Mouse (Mus musculus) ES-E14 (cell line): ENCODE data around the gene Dnajb6. TPM values are rescaled to one million over a fixed set of nuclear protein-coding genes. Genes with fewer than 3 reads are reported as not detected.

Experiments used
- DNase-seq: peaks from one replicate; pipeline ENCODE4 v3.0.0-alpha.2; 2013; ENCODE audit warnings: low read depth, low spot score
- H3K27ac ChIP-seq: 2 replicates; pipeline ENCODE4 v1.5.1; 2012; ENCODE audit warnings: low read depth, mild to moderate bottlenecking, low read length, moderate library complexity, mixed read lengths; ENCODE audit not compliant: poor library complexity, insufficient read depth, severe bottlenecking
- H3K36me3 ChIP-seq: 2 replicates; pipeline ENCODE4 v1.6.1; 2012; ENCODE audit warnings: mild to moderate bottlenecking, low read length, moderate library complexity, mixed read lengths; ENCODE audit not compliant: control insufficient read depth, poor library complexity, insufficient read depth, severe bottlenecking
- H3K4me1 ChIP-seq, 2 experiments: fragments of 150-350 bp in 1 of 2; sonication (generic) in 1 of 2; 2 replicates each; pipeline ENCODE4 v1.6.1; 2012; ENCODE audit warnings: low read length in 2 of 2, mild to moderate bottlenecking in 1 of 2, mixed read lengths in 1 of 2; ENCODE audit not compliant: control insufficient read depth in 2 of 2, insufficient read depth in 2 of 2, poor library complexity in 1 of 2
- H3K4me3 ChIP-seq, 2 experiments: fragments of 150-350 bp in 1 of 2; sonication (generic) in 1 of 2; 2 replicates each; pipeline ENCODE4 v1.5.1; 2012; ENCODE audit warnings: low read length in 2 of 2, low read depth in 1 of 2, mild to moderate bottlenecking in 1 of 2, mixed read lengths in 1 of 2; ENCODE audit not compliant: insufficient read depth in 1 of 2, poor library complexity in 1 of 2, severe bottlenecking in 1 of 2
- H3K9ac ChIP-seq: 2 replicates; pipeline ENCODE4 v1.6.1; 2012; ENCODE audit warnings: low read depth, mild to moderate bottlenecking, low read length, mixed read lengths; ENCODE audit not compliant: poor library complexity, insufficient read depth, severe bottlenecking
- H3K9me3 ChIP-seq: fragments of 150-350 bp; sonication (generic); 2 replicates; pipeline ENCODE4 v1.6.1; 2012; ENCODE audit warnings: low read depth, mild to moderate bottlenecking, low read length; ENCODE audit not compliant: control insufficient read depth, insufficient read depth
- CHD2 ChIP-seq: IDR thresholded peaks from 2 replicates; pipeline ENCODE4 v1.6.1; 2014; ENCODE audit warnings: mild to moderate bottlenecking, low read depth, low read length, inconsistent platforms
- HCFC1 ChIP-seq: IDR thresholded peaks from 2 replicates; pipeline ENCODE4 v1.6.1; 2012; ENCODE audit warnings: low read length, inconsistent platforms, borderline replicate concordance; ENCODE audit not compliant: insufficient read depth
- MAFK ChIP-seq: IDR thresholded peaks from 2 replicates; pipeline ENCODE4 v1.6.1; 2014; ENCODE audit warnings: mild to moderate bottlenecking, low read depth, low read length, inconsistent platforms; ENCODE audit not compliant: insufficient read depth
- ZC3H11A ChIP-seq: IDR thresholded peaks from 2 replicates; pipeline ENCODE4 v1.6.1; 2012; ENCODE audit warnings: low read depth, mild to moderate bottlenecking, inconsistent platforms, low read length, borderline replicate concordance
- ZNF384 ChIP-seq: IDR thresholded peaks from 2 replicates; pipeline ENCODE4 v1.6.1; 2012; ENCODE audit warnings: low read depth, low read length, inconsistent platforms
- in situ Hi-C, 2 experiments: fragments of 600-800 bp; cut with MboI; formaldehyde crosslinking; loops; one replicate each; pipeline ENCODE4 v1.15.1; 2025; ENCODE audit warnings: low sequenced_read_pairs in 2 of 2, inconsistent platforms in 1 of 2; ENCODE audit not compliant: unreplicated experiment in 2 of 2
- total RNA-seq: library from RNA; depleted of rRNA; stranded (reverse); fragments of 300-350 nt; gene quantifications from 2 replicates; pipeline ENCODE4 v1.2.3, GENCODE M21; 2012

Dnajb6 gene
- total RNA-seq, 1 experiment, result 224 TPM

GRCm38 (mm10) chr5:29852376-29852775, 116.9 kb downstream of the Dnajb6 start:
- DNase-seq, result no peak
- Histone ChIP-seq H3K27ac (no peak overlapping the region), H3K4me1 (no peaks in the 10 kb centered on the region), H3K4me3 (no peak overlapping the region), H3K9me3 (no peaks in the 10 kb centered on the region), H3K36me3 (no peaks in the 10 kb centered on the region), H3K9ac (no peak overlapping the region)
- in situ Hi-C loops, result no loop called here
- TF ChIP-seq ZC3H11A, result no peak
- no peak for TF ChIP-seq CHD2
- TF ChIP-seq MAFK, result no peak
- TF ChIP-seq HCFC1, result no peak
- no peak for TF ChIP-seq ZNF384

- H3K4me1 ChIP-seq, result no peaks in the 10 kb centered on the region
- H3K9ac ChIP-seq, result no peak overlapping the region
- H3K9me3 ChIP-seq, result no peaks in the 10 kb centered on the region
- DNase-seq, result no peak
- TF ChIP-seq CHD2 (no peak), ZC3H11A (no peak), HCFC1 (no peak), MAFK (no peak), ZNF384 (no peak)
- in situ Hi-C loops, result no loop called here
- no peak overlapping the region for H3K4me3 ChIP-seq
- H3K27ac ChIP-seq, result no peak overlapping the region
- no peaks in the 10 kb centered on the region for H3K36me3 ChIP-seq
Observed at GRCm38 (mm10) chr5:29853035-29853434, 117.5 kb downstream of the Dnajb6 start.

- no peak overlapping the region for H3K4me3 ChIP-seq
- H3K36me3 ChIP-seq, result no peaks in the 10 kb centered on the region
- no peaks in the 10 kb centered on the region for H3K4me1 ChIP-seq
- TF ChIP-seq HCFC1, result no peak
- no peak for TF ChIP-seq ZNF384
- no peak for TF ChIP-seq MAFK
- TF ChIP-seq ZC3H11A, result no peak
- TF ChIP-seq CHD2, result no peak
- H3K9ac ChIP-seq, result no peak overlapping the region
- no peaks in the 10 kb centered on the region for H3K9me3 ChIP-seq
- DNase-seq, result no peak
- H3K27ac ChIP-seq, result no peak overlapping the region
- in situ Hi-C loops, result no loop called here
Observed at GRCm38 (mm10) chr5:29854376-29854775, 118.9 kb downstream of the Dnajb6 start.

GRCm38 (mm10) chr5:29854971-29855370, 119.5 kb downstream of the Dnajb6 start:
- Histone ChIP-seq H3K4me1 (no peaks in the 10 kb centered on the region), H3K4me3 (no peak overlapping the region), H3K36me3 (no peaks in the 10 kb centered on the region), H3K9me3 (no peaks in the 10 kb centered on the region), H3K9ac (no peak overlapping the region), H3K27ac (no peak overlapping the region)
- DNase-seq, result no peak
- in situ Hi-C loops, result no loop called here
- TF ChIP-seq ZNF384 (no peak), ZC3H11A (no peak), CHD2 (no peak), HCFC1 (no peak), MAFK (no peak)

- TF ChIP-seq CHD2 (no peak), ZNF384 (no peak), MAFK (no peak), HCFC1 (no peak), ZC3H11A (no peak)
- in situ Hi-C loops, result no loop called here
- Histone ChIP-seq H3K9ac (no peak overlapping the region), H3K36me3 (no peaks in the 10 kb centered on the region), H3K4me3 (no peak overlapping the region), H3K9me3 (no peaks in the 10 kb centered on the region), H3K27ac (no peak overlapping the region), H3K4me1 (no peaks in the 10 kb centered on the region)
- DNase-seq, result no peak
Observed at GRCm38 (mm10) chr5:29861522-29861921, 126.0 kb downstream of the Dnajb6 start.
